Mouse (Mus musculus) cortical plate, adult 2 months (tissue): Measurements from ENCODE around the gene Zdhhc22. TPM values are rescaled to one million over a fixed set of nuclear protein-coding genes. Genes with fewer than 3 reads are reported as not detected.

Experiments used
- H3K27ac ChIP-seq: fragments of 200-500 bp; 2 replicates; pipeline ENCODE4 v1.5.1; 2012; ENCODE audit warnings: low read length, control low read depth, inconsistent platforms; ENCODE audit not compliant: insufficient read depth
- H3K4me1 ChIP-seq: fragments of 200-500 bp; 2 replicates; pipeline ENCODE4 v1.6.1; 2011; ENCODE audit warnings: low read length; ENCODE audit not compliant: control insufficient read depth, insufficient read depth
- H3K4me3 ChIP-seq: fragments of 200-500 bp; 2 replicates; pipeline ENCODE4 v1.5.1; 2011; ENCODE audit warnings: mild to moderate bottlenecking, low read length, control low read depth; ENCODE audit not compliant: insufficient read depth
- CTCF ChIP-seq: fragments of 200-500 bp; IDR thresholded peaks from 2 replicates; pipeline ENCODE4 v1.5.1; 2011; ENCODE audit warnings: mild to moderate bottlenecking, control low read depth, low read length; ENCODE audit not compliant: insufficient read depth; ENCODE audit errors: extremely low read depth
- POLR2A ChIP-seq: fragments of 200-500 bp; IDR thresholded peaks from 2 replicates; pipeline ENCODE4 v1.6.1; 2011; ENCODE audit warnings: mild to moderate bottlenecking, low read length, control low read depth; ENCODE audit not compliant: insufficient read depth; ENCODE audit errors: extremely low read depth
- polyA plus RNA-seq: library from polyadenylated mRNA; depleted of rRNA; stranded (reverse); fragments of >200 nt; gene quantifications from 2 replicates; pipeline ENCODE4 v1.2.3, GENCODE M21; 2012

The Zdhhc22 gene
- polyA plus RNA-seq, 1 experiment = 61.1 TPM

- TF ChIP-seq CTCF = no peak
- TF ChIP-seq POLR2A = no peak
- Histone ChIP-seq H3K4me3 (no peak overlapping the region), H3K4me1 (peaks cover 11% of the 10 kb centered on the region), H3K27ac (peak overlapping the region; percentile 33; the same call in 1 of the 2 replicates)
Observed at GRCm38 (mm10) chr12:86965237-86965799, 24.9 kb downstream of the Zdhhc22 start.

- TF ChIP-seq POLR2A (no peak), CTCF (no peak)
- H3K4me1 ChIP-seq = peaks cover 9% of the 10 kb centered on the region
- no peak overlapping the region for H3K4me3 ChIP-seq
- no peak overlapping the region for H3K27ac ChIP-seq
Observed at GRCm38 (mm10) chr12:86964278-86965057, 25.8 kb downstream of the Zdhhc22 start.

- Histone ChIP-seq H3K4me3 (no peak overlapping the region), H3K4me1 (no peaks in the 10 kb centered on the region), H3K27ac (no peak overlapping the region)
- no peak for TF ChIP-seq POLR2A
- TF ChIP-seq CTCF = no peak
Observed at GRCm38 (mm10) chr12:86961589-86962344, 28.5 kb downstream of the Zdhhc22 start.

- H3K4me1 ChIP-seq = no peaks in the 10 kb centered on the region
- TF ChIP-seq POLR2A (no peak), CTCF (no peak)
- no peak overlapping the region for H3K4me3 ChIP-seq
- no peak overlapping the region for H3K27ac ChIP-seq
Observed at GRCm38 (mm10) chr12:86960791-86961335, 29.4 kb downstream of the Zdhhc22 start.

GRCm38 (mm10) chr12:86960138-86960537 is 30.1 kb downstream of the Zdhhc22 start:
- Histone ChIP-seq H3K27ac (no peak overlapping the region), H3K4me1 (no peaks in the 10 kb centered on the region)
- no peak for TF ChIP-seq CTCF
- no peak for TF ChIP-seq POLR2A

GRCm38 (mm10) chr12:86959661-86960060 is 30.6 kb downstream of the Zdhhc22 start:
- Histone ChIP-seq H3K4me1 (no peaks in the 10 kb centered on the region), H3K4me3 (no peak overlapping the region), H3K27ac (no peak overlapping the region)
- TF ChIP-seq POLR2A = no peak
- TF ChIP-seq CTCF = no peak

More at GRCm38 (mm10) chr12:86960138-86960537, 30.1 kb downstream of the Zdhhc22 start:
- H3K4me3 ChIP-seq = no peak overlapping the region

- Histone ChIP-seq H3K4me1 (no peaks in the 10 kb centered on the region), H3K4me3 (no peak overlapping the region), H3K27ac (no peak overlapping the region)
- no peak for TF ChIP-seq POLR2A
- no peak for TF ChIP-seq CTCF
Observed at GRCm38 (mm10) chr12:86958558-86958957, 31.7 kb downstream of the Zdhhc22 start.

- H3K27ac ChIP-seq = no peak overlapping the region
- H3K4me1 ChIP-seq = no peaks in the 10 kb centered on the region; the same call in 1 of the 2 replicates
- no peak for TF ChIP-seq CTCF
- no peak for TF ChIP-seq POLR2A
- H3K4me3 ChIP-seq = no peak overlapping the region
Observed at GRCm38 (mm10) chr12:86955894-86956293, 34.3 kb downstream of the Zdhhc22 start.

GRCm38 (mm10) chr12:86952331-86952850 is 37.8 kb downstream of the Zdhhc22 start:
- Histone ChIP-seq H3K4me1 (peaks cover 6% of the 10 kb centered on the region; the same call in 1 of the 2 replicates), H3K4me3 (peak overlapping the region; percentile 18; the same call in 1 of the 2 replicates), H3K27ac (peak overlapping the region; percentile 92)
- TF ChIP-seq CTCF (no peak), POLR2A (no peak)
